Mouse (Mus musculus) erythroid progenitor cell, adult 5-6 weeks (primary cell): ENCODE data around the gene Kdm4b. TPM values are rescaled to one million over a fixed set of nuclear protein-coding genes. Genes with fewer than 3 reads are reported as not detected.

Experiments used
- ATAC-seq: replicated peaks from 2 replicates; pipeline ENCODE4 v1.8.0; 2016; ENCODE audit warnings: moderate number of reproducible peaks, mild to moderate bottlenecking, moderate TSS enrichment, inconsistent platforms; ENCODE audit not compliant: poor library complexity, low FRiP score, severe bottlenecking
- total RNA-seq, 2 experiments: library from RNA; stranded (forward) in 1 of 2; stranded (reverse) in 1 of 2; fragments of 150-400 nt in 1 of 2; fragments of 186-747, 209-891 nt in 1 of 2; gene quantifications; 2 replicates each; pipeline versions ENCODE4 v1.2.3 to v1.2.4; 2015 to 2017; ENCODE audit warnings: low replicate concordance in 2 of 2

The Kdm4b gene
- total RNA-seq, 2 experiments from 2014 or later = 3.4 TPM

DNA sequence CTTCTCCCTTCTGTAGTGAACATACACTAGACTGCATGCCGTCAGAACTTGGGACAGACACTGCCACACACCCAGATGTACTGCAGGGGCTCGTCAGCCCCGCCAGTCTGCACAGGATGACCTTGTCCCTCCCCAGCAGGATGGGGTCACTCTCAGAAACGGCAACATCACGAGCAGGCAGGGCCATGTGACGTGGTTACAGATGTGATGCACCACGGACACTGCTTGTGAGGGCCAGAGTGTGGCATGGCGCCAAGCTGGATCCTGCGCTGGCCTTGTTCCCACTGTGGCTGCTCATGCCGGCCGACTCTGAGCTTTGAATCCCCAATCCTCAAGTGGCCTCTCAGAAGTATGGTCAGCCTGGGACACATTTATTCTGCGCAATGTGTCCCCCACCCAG lies 92.4 kb downstream of the Kdm4b start:
- no peak for ATAC-seq

DNA sequence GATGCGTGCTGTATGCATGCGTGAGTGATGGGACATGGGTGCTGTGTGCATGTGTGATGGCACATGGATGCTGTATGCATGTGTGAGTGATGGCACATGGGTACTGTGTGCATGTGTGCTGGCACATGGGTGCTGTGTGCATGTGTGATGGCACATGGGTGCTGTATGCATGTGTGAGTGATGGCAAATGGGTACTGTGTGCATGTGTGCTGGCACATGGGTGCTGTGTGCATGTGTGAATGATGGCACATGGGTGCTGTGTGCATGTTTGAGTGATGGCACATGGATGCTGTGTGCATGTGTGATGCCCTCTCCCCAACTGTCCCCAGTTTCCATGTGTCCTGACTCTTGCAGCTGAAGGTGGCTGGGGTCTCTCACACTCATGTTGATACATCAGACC lies 94.2 kb downstream of the Kdm4b start:
- ATAC-seq = no peak

DNA sequence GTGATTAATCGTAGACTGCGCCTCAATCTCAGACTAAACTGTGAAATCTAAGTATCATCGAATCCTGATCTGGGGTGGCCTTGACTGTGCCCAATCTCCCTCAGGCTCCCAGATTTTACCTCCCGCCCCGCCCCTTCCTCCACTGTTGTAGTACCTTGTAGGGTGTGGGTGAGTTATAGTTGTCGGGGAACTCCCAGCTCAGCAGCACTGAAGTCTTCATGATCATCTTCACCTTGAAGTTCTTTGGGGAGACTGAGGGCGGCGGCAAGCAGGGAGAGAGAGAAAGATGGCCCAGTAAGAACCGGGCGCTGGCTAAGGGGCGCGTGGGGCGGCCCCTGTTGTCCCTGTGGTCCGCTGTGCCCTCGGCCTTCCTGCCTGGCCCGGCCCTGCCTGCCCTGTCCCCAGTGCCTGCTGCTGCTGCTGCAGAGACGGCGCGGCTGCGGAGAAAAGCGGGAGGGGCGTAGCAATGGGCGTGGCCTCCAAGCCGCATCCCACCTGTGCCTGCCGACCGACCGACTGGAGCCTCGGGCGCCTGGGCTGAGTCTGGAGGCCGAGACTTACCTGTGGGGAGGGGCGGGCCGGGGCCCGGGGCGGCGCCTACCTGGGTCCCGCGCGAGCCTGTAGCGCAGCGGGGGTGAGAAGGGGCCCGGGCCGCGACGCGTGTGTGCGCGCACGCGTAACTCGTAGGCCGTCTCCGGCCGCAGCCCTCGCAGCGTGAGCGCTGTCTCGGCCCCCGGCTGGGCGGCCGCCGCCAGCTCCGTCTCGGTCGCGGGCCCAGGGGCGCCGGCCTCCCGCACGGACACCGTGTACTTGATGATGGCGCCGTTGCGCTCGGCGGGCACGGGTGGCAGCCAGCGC lies 99.1 kb downstream of the Kdm4b start:
- no peak for ATAC-seq

DNA sequence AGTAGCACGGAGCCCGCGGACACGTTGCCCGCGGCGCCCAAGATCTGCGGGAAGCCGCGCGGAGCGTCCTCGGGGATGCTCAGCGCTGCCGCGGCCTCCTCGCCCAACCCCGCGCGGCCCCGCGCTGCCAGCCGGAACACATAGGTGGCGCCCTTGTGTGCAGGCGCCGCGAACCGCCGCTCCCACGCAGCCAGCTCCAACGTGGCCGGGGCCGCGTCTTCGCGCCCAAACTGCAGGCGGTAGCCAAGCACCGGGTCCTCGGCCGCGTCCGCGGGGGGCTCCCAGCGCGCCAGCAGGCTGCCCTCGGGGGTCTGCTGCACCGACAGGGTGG lies 99.7 kb downstream of the Kdm4b start:
- no peak for ATAC-seq

DNA sequence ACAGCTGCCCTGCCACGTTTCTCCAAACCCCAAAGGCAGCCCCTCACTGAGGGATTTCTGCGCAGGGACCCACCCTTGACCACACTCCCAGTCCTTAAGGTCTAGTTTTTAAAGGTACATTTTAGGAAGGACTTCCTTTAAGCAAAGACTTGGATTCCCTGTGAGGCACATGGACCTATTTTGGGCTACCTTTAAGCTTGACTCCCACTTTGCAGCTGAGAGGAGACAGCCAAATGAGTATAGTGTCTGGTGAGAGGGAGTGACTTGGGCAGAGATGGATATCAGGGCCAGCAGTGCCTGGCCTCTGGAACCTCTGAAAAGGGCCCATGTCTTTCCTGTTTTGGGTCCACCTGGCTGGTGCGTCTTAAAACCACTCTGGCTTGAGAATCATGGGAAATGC lies 100.1 kb downstream of the Kdm4b start:
- ATAC-seq = no peak

DNA sequence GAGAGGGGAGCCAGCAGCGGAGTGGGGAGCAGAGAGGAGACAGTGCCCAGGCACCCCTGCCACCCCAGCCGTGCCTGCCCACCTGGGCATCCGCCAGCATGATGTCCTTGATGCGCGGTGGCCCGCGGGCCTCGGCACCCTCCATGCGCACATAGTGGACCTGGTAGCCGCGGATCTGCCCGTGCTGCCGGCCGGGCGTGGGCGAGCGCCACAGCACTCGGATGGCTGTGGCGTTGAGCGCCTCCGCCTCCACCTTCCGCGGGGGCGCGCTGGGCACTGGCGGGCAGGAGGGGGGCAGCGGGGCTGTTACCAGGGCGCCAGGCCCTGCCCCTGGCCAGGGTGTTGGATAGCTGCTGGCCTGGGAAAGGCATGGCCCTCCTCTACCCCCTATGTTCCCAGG lies 102.0 kb downstream of the Kdm4b start:
- no peak for ATAC-seq

DNA sequence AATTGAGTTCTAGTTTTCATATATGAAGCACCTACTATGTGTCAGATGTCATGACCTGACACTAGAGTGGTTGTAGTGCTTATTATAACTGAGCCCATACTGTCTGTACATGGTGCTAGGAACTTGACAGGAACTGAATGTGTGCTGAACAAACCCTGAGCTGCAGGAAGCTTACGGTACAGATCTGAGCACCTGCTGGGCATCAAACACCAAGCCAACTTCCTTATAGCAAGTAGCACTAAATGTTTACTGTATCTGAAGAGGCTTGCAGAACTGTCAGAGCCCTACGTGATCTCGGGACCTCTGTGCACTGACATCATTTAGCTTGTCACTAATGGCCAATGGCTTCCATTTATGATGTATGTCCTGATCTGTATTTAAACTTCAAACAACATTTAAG lies 105.7 kb downstream of the Kdm4b start:
- ATAC-seq = no peak

DNA sequence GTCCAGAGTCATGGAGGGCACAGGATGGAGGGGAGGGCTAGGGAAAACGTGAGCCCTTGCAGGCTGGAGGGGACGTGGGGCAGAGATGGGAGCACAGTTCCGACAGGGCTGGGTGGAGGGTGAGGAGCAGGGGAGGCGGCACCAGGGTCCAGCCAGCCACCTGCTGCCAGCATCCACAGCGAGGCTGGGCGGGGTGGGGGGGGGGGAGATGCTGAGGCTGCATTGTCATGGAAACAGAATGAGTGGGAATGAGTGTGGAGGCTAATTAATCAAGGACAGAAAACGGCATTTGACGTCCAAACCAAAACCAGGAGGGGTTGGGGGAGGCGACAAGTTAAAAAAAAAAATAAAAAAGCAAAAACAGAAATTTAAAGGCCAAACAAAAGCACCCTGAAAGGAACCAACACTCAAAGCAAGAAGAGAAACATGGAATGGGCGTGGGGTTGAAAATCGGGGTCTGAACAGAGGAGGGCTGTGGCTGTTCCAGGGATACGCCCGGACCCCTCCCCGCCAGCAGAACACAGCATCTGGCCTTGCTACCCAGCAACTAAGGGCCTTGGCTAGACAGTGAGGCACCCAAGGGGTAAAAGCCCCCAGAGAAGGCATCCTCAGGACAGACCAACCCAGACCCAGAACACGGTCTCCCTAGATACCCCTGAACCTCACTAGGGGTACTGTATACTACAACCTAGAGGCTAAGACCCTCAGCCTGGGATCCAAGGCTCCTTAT lies 114.0 kb downstream of the Kdm4b start:
- no peak for ATAC-seq

DNA sequence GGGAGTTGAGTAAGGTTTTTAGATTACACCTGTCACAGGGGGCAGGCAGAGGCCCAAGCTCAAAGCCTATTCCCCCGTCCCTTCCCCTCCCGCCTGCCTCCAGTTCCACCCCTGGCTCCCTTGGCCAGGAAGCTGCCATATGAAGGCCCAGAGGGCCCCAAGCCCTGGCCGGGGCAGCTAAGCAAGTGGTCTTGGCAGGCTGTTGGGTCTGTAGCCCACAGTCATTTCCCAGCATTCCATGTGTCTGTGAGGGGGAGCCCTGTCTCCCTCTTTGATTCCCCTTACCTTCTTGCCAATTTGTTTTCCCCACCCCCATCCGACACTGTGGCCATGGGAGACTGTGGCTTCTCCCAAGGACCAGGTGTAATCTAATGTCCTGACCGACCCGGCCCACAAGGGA lies 116.5 kb downstream of the Kdm4b start:
- ATAC-seq = no peak

DNA sequence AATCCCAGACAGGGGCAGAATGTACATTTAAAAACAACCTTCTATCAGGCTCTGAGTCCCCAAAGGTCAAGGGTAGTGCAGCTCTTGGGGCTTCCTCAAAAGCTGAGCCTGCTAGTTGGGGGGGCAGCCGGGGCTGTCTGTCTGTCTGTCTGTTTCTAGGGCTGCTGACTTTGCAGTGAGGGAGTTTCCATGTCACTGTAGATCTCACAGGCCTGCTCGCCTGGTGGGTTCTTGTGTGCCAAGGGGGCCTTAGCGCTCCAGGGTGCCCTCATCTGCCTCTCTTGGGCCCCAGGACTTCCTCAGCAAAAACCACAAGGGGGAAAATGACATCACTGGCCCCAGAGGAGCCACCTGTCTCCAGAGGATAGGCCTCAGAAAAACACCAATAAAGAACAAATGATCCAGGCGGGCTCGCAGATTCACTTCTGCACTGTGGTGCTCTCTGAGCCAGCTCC lies 117.5 kb downstream of the Kdm4b start:
- ATAC-seq = no peak

DNA sequence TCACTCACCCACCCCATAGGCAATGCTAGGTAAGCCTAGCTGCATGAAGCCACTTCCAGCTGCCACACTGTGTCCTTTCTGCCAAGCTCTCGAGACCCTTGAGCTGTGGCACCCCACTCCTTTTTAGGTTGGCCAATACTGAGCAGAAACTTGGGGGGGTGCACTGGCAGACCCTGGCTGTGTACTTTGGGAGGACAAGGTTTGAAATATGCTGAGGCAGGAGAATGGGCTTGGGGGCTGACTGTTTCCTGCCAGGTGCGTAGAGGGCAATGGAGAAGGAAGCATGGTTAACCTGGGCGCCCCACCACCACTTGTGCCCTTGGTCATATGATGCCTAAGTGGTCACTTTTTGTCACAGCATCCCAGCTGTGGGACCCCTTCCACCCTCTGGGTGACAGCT lies 118.9 kb downstream of the Kdm4b start:
- ATAC-seq = no peak

DNA sequence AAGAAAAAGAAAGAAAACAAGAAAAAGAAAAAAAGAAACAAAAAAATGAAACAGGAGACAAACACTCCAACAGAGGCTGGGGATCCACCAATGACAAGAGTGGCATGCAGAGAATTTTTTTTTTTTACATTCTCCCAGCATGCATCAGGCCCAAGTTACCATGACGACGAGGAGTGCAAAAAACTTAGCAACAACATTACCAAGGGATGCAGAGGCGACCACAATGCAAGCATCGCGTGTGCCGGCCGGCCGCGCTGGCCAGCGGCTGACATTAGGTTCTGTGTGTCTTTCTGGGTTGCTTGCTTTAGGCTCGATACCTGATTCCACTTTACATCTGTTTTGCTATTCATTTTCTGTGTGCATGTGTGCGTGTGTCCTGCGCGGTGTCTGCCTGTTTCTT lies 119.5 kb downstream of the Kdm4b start:
- no peak for ATAC-seq

DNA sequence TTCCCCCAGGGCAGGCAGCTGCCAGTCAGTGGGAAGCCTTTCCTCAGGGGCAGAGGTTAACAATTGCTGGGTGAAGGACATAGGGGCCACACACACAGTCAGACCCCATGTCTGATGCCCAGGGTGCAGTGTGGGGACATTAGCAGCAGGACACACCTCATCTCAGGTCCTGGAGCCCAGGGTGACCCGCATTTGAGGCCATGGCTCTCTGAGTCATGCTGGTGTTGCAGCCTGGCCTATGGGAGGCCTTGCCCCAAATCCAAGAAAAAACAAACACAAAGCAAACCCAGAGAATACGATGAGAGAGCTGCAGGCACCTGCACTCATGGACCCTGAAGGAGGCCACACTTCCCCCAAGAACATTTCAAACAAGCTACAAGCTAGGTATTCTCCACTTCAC lies 121.9 kb downstream of the Kdm4b start:
- no peak for ATAC-seq

Other genes starting within 250 kb of the Kdm4b start
- 36.5 and 71.4 TPM in 2 replicates for gene Hdgfl2, start 246.4 kb upstream of the Kdm4b start, total RNA-seq (2015; ENCODE audit: low replicate concordance)
- gene Hdgfl2, start 246.4 kb upstream of the Kdm4b start, total RNA-seq (2017; ENCODE audit: low replicate concordance) = 125 and 144 TPM in 2 replicates
- gene Plin4, start 216.3 kb upstream of the Kdm4b start, total RNA-seq (2015; ENCODE audit: low replicate concordance) = not detected in 2 replicates
- not detected in 2 replicates for gene Plin4, start 216.3 kb upstream of the Kdm4b start, total RNA-seq (2017; ENCODE audit: low replicate concordance)
- not detected in 2 replicates for gene Plin5, start 208.5 kb upstream of the Kdm4b start, total RNA-seq (2015; ENCODE audit: low replicate concordance)
- gene Plin5, start 208.5 kb upstream of the Kdm4b start, total RNA-seq (2017; ENCODE audit: low replicate concordance) = not detected in 2 replicates
- gene Lrg1, start 204.1 kb upstream of the Kdm4b start, total RNA-seq (2015; ENCODE audit: low replicate concordance) = 1.7 and 8.6 TPM in 2 replicates
- gene Lrg1, start 204.1 kb upstream of the Kdm4b start, total RNA-seq (2017; ENCODE audit: low replicate concordance) = 3.9 and 6.9 TPM in 2 replicates
- 1.4 TPM in 1 of 2 replicates, not detected in the other for gene Sema6b, start 185.7 kb upstream of the Kdm4b start, total RNA-seq (2015; ENCODE audit: low replicate concordance)
- gene Sema6b, start 185.7 kb upstream of the Kdm4b start, total RNA-seq (2017; ENCODE audit: low replicate concordance) = 0.83 TPM in 1 of 2 replicates, not detected in the other
- 1.3 and 1.4 TPM in 2 replicates for gene Tnfaip8l1, start 163.6 kb upstream of the Kdm4b start, total RNA-seq (2015; ENCODE audit: low replicate concordance)
- gene Tnfaip8l1, start 163.6 kb upstream of the Kdm4b start, total RNA-seq (2017; ENCODE audit: low replicate concordance) = 0.26 and 1.6 TPM in 2 replicates
- 9.6 and 11.2 TPM in 2 replicates for gene Mydgf, start 142.1 kb upstream of the Kdm4b start, total RNA-seq (2015; ENCODE audit: low replicate concordance)
- gene Mydgf, start 142.1 kb upstream of the Kdm4b start, total RNA-seq (2017; ENCODE audit: low replicate concordance) = 5.6 and 6.8 TPM in 2 replicates
- gene Dpp9, start 107.2 kb upstream of the Kdm4b start, total RNA-seq (2015; ENCODE audit: low replicate concordance) = 5.8 and 11.7 TPM in 2 replicates
- 6.5 and 8.9 TPM in 2 replicates for gene Dpp9, start 107.2 kb upstream of the Kdm4b start, total RNA-seq (2017; ENCODE audit: low replicate concordance)
- 7.2 and 8.4 TPM in 2 replicates for gene Fem1a, start 69.3 kb upstream of the Kdm4b start, total RNA-seq (2015; ENCODE audit: low replicate concordance)
- gene Fem1a, start 69.3 kb upstream of the Kdm4b start, total RNA-seq (2017; ENCODE audit: low replicate concordance) = 5.7 and 7.6 TPM in 2 replicates
- gene Ticam1, start 49.3 kb upstream of the Kdm4b start, total RNA-seq (2015; ENCODE audit: low replicate concordance) = 4.0 and 4.6 TPM in 2 replicates
- 1.4 and 2.6 TPM in 2 replicates for gene Ticam1, start 49.3 kb upstream of the Kdm4b start, total RNA-seq (2017; ENCODE audit: low replicate concordance)
- gene Plin3, start 33.2 kb upstream of the Kdm4b start, total RNA-seq (2015; ENCODE audit: low replicate concordance) = 2.2 and 2.5 TPM in 2 replicates
- gene Plin3, start 33.2 kb upstream of the Kdm4b start, total RNA-seq (2017; ENCODE audit: low replicate concordance) = 5.6 and 6.7 TPM in 2 replicates
- not detected in 2 replicates for gene Arrdc5, start 25.8 kb upstream of the Kdm4b start, total RNA-seq (2015; ENCODE audit: low replicate concordance)
- gene Arrdc5, start 25.8 kb upstream of the Kdm4b start, total RNA-seq (2017; ENCODE audit: low replicate concordance) = not detected in 2 replicates
- gene Uhrf1, start 22.7 kb upstream of the Kdm4b start, total RNA-seq (2015; ENCODE audit: low replicate concordance) = 86.9 and 122 TPM in 2 replicates
- 178 and 179 TPM in 2 replicates for gene Uhrf1, start 22.7 kb upstream of the Kdm4b start, total RNA-seq (2017; ENCODE audit: low replicate concordance)
- gene Ptprs, start 150.4 kb downstream of the Kdm4b start, total RNA-seq (2015; ENCODE audit: low replicate concordance) = 7.9 and 10.9 TPM in 2 replicates
- gene Ptprs, start 150.4 kb downstream of the Kdm4b start, total RNA-seq (2017; ENCODE audit: low replicate concordance) = 2.1 and 4.7 TPM in 2 replicates
- not detected in 2 replicates for gene Znrf4, start 186.4 kb downstream of the Kdm4b start, total RNA-seq (2015; ENCODE audit: low replicate concordance)
- gene Znrf4, start 186.4 kb downstream of the Kdm4b start, total RNA-seq (2017; ENCODE audit: low replicate concordance) = not detected in 2 replicates
- 6.1 TPM in 1 of 2 replicates, not detected in the other for gene Gm20219, start 228.3 kb downstream of the Kdm4b start, total RNA-seq (2015; ENCODE audit: low replicate concordance)
- 1.2 TPM in 1 of 2 replicates, not detected in the other for gene Gm20219, start 228.3 kb downstream of the Kdm4b start, total RNA-seq (2017; ENCODE audit: low replicate concordance)